Mouse (Mus musculus): Measurements from ENCODE around the gene Il22ra1.
"Not testable (repeated sequence)": the region's sequence is repeated elsewhere in the genome, so short reads cannot be mapped to it uniquely, and the experiment has no call there.

- TF ChIP-seq CTCF, EP300 (IDR thresholded peaks at IDR 0.05; ENCODE audit: low read depth): not testable (repeated sequence)
Observed at GRCm38 (mm10) chr4:135716438-135716837, 11.5 kb upstream of the Il22ra1 start.
